Mouse (Mus musculus) bone marrow macrophage, adult 2 months (primary cell): ENCODE data around the gene Cant1. TPM values are rescaled to one million over a fixed set of nuclear protein-coding genes. Genes with fewer than 3 reads are reported as not detected.

Experiments used
- H3K27ac ChIP-seq: 2 replicates; pipeline ENCODE4 v1.5.1; 2012; ENCODE audit warnings: low read depth, low read length; ENCODE audit not compliant: insufficient read depth
- H3K4me1 ChIP-seq: 2 replicates; pipeline ENCODE4 v1.6.1; 2012; ENCODE audit warnings: low read length; ENCODE audit not compliant: control insufficient read depth, insufficient read depth
- H3K4me3 ChIP-seq: 2 replicates; pipeline ENCODE4 v1.5.1; 2012; ENCODE audit warnings: mild to moderate bottlenecking, low read length, moderate library complexity; ENCODE audit not compliant: insufficient read depth
- CTCF ChIP-seq: IDR thresholded peaks from 2 replicates; pipeline ENCODE4 v1.5.1; 2012; ENCODE audit warnings: low read depth, mild to moderate bottlenecking, low read length, moderate library complexity
- POLR2A ChIP-seq: IDR thresholded peaks from 2 replicates; pipeline ENCODE4 v1.6.1; 2012; ENCODE audit warnings: mild to moderate bottlenecking, low read depth, low read length, borderline replicate concordance
- polyA plus RNA-seq: library from polyadenylated mRNA; stranded (reverse); fragments of >200 nt; gene quantifications from 2 replicates; pipeline ENCODE4 v1.2.4, GENCODE M21; 2012; ENCODE audit not compliant: missing spikeins, insufficient read depth, insufficient read length

The Cant1 gene
- polyA plus RNA-seq, 1 experiment, result 36.2 TPM

GRCm38 (mm10) chr11:118362971-118363518 lies 55.8 kb downstream of the Cant1 start:
- Histone ChIP-seq H3K27ac (peak overlapping the region; percentile 98), H3K4me1 (peaks cover 61% of the 10 kb centered on the region), H3K4me3 (peak overlapping the region; percentile 45)
- TF ChIP-seq POLR2A (no peak), CTCF (no peak)

- TF ChIP-seq POLR2A (no peak), CTCF (no peak)
- H3K4me1 ChIP-seq, result peaks cover 61% of the 10 kb centered on the region
- H3K4me3 ChIP-seq, result no peak overlapping the region
- H3K27ac ChIP-seq, result peak overlapping the region; percentile 98
Measured at GRCm38 (mm10) chr11:118362501-118362900, 56.4 kb downstream of the Cant1 start.

GRCm38 (mm10) chr11:118360907-118361341 lies 58.0 kb downstream of the Cant1 start:
- no peak overlapping the region for H3K4me3 ChIP-seq
- H3K4me1 ChIP-seq, result peaks cover 57% of the 10 kb centered on the region
- no peak for TF ChIP-seq POLR2A
- no peak for TF ChIP-seq CTCF
- H3K27ac ChIP-seq, result no peak overlapping the region

GRCm38 (mm10) chr11:118360491-118360890 lies 58.4 kb downstream of the Cant1 start:
- H3K27ac ChIP-seq, result peak overlapping the region; percentile 3; the same call in 1 of the 2 replicates
- TF ChIP-seq POLR2A, result no peak
- no peak for TF ChIP-seq CTCF

More at GRCm38 (mm10) chr11:118360491-118360890, 58.4 kb downstream of the Cant1 start:
- no peak overlapping the region for H3K4me3 ChIP-seq
- peaks cover 57% of the 10 kb centered on the region for H3K4me1 ChIP-seq

Other genes with a start within 250 kb of the Cant1 start
- 41.8 and 47.2 TPM in 2 replicates for gene Cyth1, start 170.5 kb downstream of the Cant1 start, polyA plus RNA-seq
- 8.8 and 9.2 TPM in 2 replicates for gene Usp36, start 128.8 kb downstream of the Cant1 start, polyA plus RNA-seq
- 1.5 and 2.3 TPM in 2 replicates for gene Cep295nl, start 76.6 kb downstream of the Cant1 start, polyA plus RNA-seq
- gene Timp2, start 63.3 kb downstream of the Cant1 start, polyA plus RNA-seq, result 244 and 247 TPM in 2 replicates
- 786 and 891 TPM in 2 replicates for gene Lgals3bp, start 17.0 kb downstream of the Cant1 start, polyA plus RNA-seq
- not detected in 2 replicates for gene C1qtnf1, start 9.1 kb upstream of the Cant1 start, polyA plus RNA-seq
- 32.7 and 38.9 TPM in 2 replicates for gene Engase, start 57.7 kb upstream of the Cant1 start, polyA plus RNA-seq